Mouse (Mus musculus) CH12.LX (cell line): Measurements from ENCODE around the gene Trim16.

Source experiments
- CTCF ChIP-seq, 2 experiments: IDR thresholded peaks in 1 of 2; conservative IDR thresholded peaks in 1 of 2; 2 replicates each; pipeline ENCODE4 v1.5.1; 2011 to 2012; ENCODE audit warnings: low read depth in 2 of 2, low read length in 2 of 2, improper control_type of control experiment in 1 of 2, inconsistent platforms in 1 of 2, mild to moderate bottlenecking in 1 of 2, moderate library complexity in 1 of 2
- HCFC1 ChIP-seq: IDR thresholded peaks from 2 replicates; pipeline ENCODE4 v1.6.1; 2012; ENCODE audit warnings: low read depth, mild to moderate bottlenecking, inconsistent platforms, low read length, improper control_type of control experiment
- MXI1 ChIP-seq: IDR thresholded peaks from 2 replicates; pipeline ENCODE4 v1.6.1; 2011; ENCODE audit warnings: mild to moderate bottlenecking, low read depth, low read length, improper control_type of control experiment
- POLR2A ChIP-seq: IDR thresholded peaks from 2 replicates; pipeline ENCODE4 v1.6.1; 2011; ENCODE audit warnings: low read depth, mild to moderate bottlenecking, improper control_type of control experiment, low read length
- TCF12 ChIP-seq: IDR thresholded peaks from 2 replicates; pipeline ENCODE4 v1.6.1; 2014; ENCODE audit warnings: low read depth, mild to moderate bottlenecking, inconsistent platforms, low read length, improper control_type of control experiment
- ZC3H11A ChIP-seq: IDR thresholded peaks from 2 replicates; pipeline ENCODE4 v1.6.1; 2012; ENCODE audit warnings: low read depth, mild to moderate bottlenecking, inconsistent platforms, low read length, improper control_type of control experiment

GRCm38 (mm10) chr11:62885323-62885722, 65.3 kb downstream of the Trim16 start:
- TF ChIP-seq ZC3H11A (no peak), CTCF (conservative IDR thresholded peaks at IDR 0.05 in 1 of 2, IDR thresholded peaks at IDR 0.05 in 1 of 2; ENCODE audit: low read depth in 2 of 2, low read length in 2 of 2) (no peak), TCF12 (no peak), MXI1 (no peak), POLR2A (no peak), HCFC1 (no peak)
